Mouse (Mus musculus) gastrocnemius, adult 2 months (tissue): ENCODE measurements around the gene 6030408B16Rik. TPM values are rescaled to one million over a fixed set of nuclear protein-coding genes. Genes with fewer than 3 reads are reported as not detected.

Experiments used
- DNase-seq: peaks from one replicate; pipeline ENCODE4 v3.0.0; 2022
- H3K27ac ChIP-seq: fragments of 200-600 bp; 2 replicates; pipeline ENCODE4 v1.8.1; 2022; ENCODE audit warnings: mild to moderate bottlenecking
- H3K4me3 ChIP-seq: fragments of 200-600 bp; 2 replicates; pipeline ENCODE4 v1.8.1; 2022; ENCODE audit warnings: mild to moderate bottlenecking, moderate library complexity
- CTCF ChIP-seq: fragments of 200-600 bp; IDR thresholded peaks from 2 replicates; pipeline ENCODE4 v1.8.1; 2022; ENCODE audit warnings: antibody characterized with exemption, mild to moderate bottlenecking, moderate library complexity
- intact Hi-C: fragments of 180-260 bp; cut with DNase I; formaldehyde crosslinking; loops from one replicate; pipeline ENCODE4 v1.15.1; 2025
- total RNA-seq, 2 experiments: library from RNA; stranded (reverse); gene quantifications; 2 replicates each; pipeline ENCODE4 v1.2.3; 2021

6030408B16Rik gene
- total RNA-seq, 2 experiments from 2014 or later = 0.20 to 0.36 TPM

GRCm38 (mm10) chr15:101336474-101337174 is 43.6 kb downstream of the 6030408B16Rik start:
- TF ChIP-seq CTCF = no peak
- H3K4me3 ChIP-seq = peak overlapping the region; percentile 43
- peak overlapping the region; percentile 64 for H3K27ac ChIP-seq
- intact Hi-C loops = loop anchor here (5.0 kb wide), 1 partner anchor 436 kb away; no protein-coding TSS in a partner anchor
- peak; percentile 69 for DNase-seq

- peak; percentile 58 for DNase-seq
- TF ChIP-seq CTCF = no peak
- no peak overlapping the region for H3K4me3 ChIP-seq
- peak overlapping the region; percentile 64 for H3K27ac ChIP-seq
- intact Hi-C loops = loop anchor here (2.0 to 5.0 kb wide), 4 partner anchors 158 to 646 kb away; no protein-coding TSS in a partner anchor
These were observed 45.3 kb downstream of the 6030408B16Rik start for GRCm38 (mm10) chr15:101338359-101338758.

GRCm38 (mm10) chr15:101339537-101339936 is 46.5 kb downstream of the 6030408B16Rik start:
- TF ChIP-seq CTCF = peak; percentile 85
- Histone ChIP-seq H3K27ac (0 out of 2 replicates have a peak overlapping the region, but pooled peaks have one; percentile 17), H3K4me3 (no peak overlapping the region)
- DNase-seq = peak; percentile 91
- intact Hi-C loops = loop anchor here (2.0 to 5.0 kb wide), 4 partner anchors 157 to 645 kb away; no protein-coding TSS in a partner anchor

GRCm38 (mm10) chr15:101341797-101342515 is 48.9 kb downstream of the 6030408B16Rik start:
- Histone ChIP-seq H3K27ac (no peak overlapping the region), H3K4me3 (no peak overlapping the region)
- DNase-seq = peak; percentile 72
- TF ChIP-seq CTCF = peak; percentile 74
- intact Hi-C loops = loop anchor here (2.0 to 5.0 kb wide), 3 partner anchors 45 to 177 kb away; no protein-coding TSS in a partner anchor

Other genes with a start within 250 kb of the 6030408B16Rik start
- not detected for gene Gm47841, start 245.8 kb upstream of the 6030408B16Rik start, total RNA-seq
- under 1 TPM; 0.67 to 0.77 TPM for gene Fignl2, start 214.6 kb upstream of the 6030408B16Rik start, total RNA-seq
- gene Ankrd33, start 177.5 kb upstream of the 6030408B16Rik start, total RNA-seq = not detected
- gene Acvrl1, start 164.7 kb upstream of the 6030408B16Rik start, total RNA-seq = 10 to 100 TPM; 10.2 to 14.5 TPM
- gene Acvr1b, start 119.1 kb upstream of the 6030408B16Rik start, total RNA-seq = 10 to 100 TPM; 26.9 to 30.8 TPM
- 1 to 10 TPM; 5.8 to 5.9 TPM for gene Grasp, start 69.0 kb upstream of the 6030408B16Rik start, total RNA-seq
- gene Nr4a1, start 38.9 kb upstream of the 6030408B16Rik start, total RNA-seq = 100 to 1,000 TPM; 143 to 146 TPM
- 10 to 100 TPM; 23.7 to 32.4 TPM for gene Atg101, start 8.9 kb upstream of the 6030408B16Rik start, total RNA-seq
- 1 to 10 TPM; 1.6 to 2.5 TPM for gene Krt80, start 77.0 kb downstream of the 6030408B16Rik start, total RNA-seq
- not detected for gene Krt7, start 117.8 kb downstream of the 6030408B16Rik start, total RNA-seq
- not detected for gene Krt87, start 145.6 kb downstream of the 6030408B16Rik start, total RNA-seq
- not detected for gene Krt88, start 154.5 kb downstream of the 6030408B16Rik start, total RNA-seq
- gene Krt81, start 170.5 kb downstream of the 6030408B16Rik start, total RNA-seq = not detected
- gene Krt86, start 180.3 kb downstream of the 6030408B16Rik start, total RNA-seq = not detected
- not detected for gene Krt83, start 198.3 kb downstream of the 6030408B16Rik start, total RNA-seq
- gene Gm49425, start 224.0 kb downstream of the 6030408B16Rik start, total RNA-seq = not detected
- not detected for gene Krt84, start 239.6 kb downstream of the 6030408B16Rik start, total RNA-seq